Mouse (Mus musculus) neural tube, embryonic 10.5 days (tissue): ENCODE data around the gene Clasp2.
"Not testable (repeated sequence)": the region's sequence is repeated elsewhere in the genome, so short reads cannot be mapped to it uniquely, and the experiment has no call there.

Experiments used
- DNase-seq: peaks from one replicate; pipeline ENCODE4 v3.0.0-alpha.2; 2017; ENCODE audit warnings: low spot score; ENCODE audit errors: extremely low spot score

The Clasp2 gene

DNA sequence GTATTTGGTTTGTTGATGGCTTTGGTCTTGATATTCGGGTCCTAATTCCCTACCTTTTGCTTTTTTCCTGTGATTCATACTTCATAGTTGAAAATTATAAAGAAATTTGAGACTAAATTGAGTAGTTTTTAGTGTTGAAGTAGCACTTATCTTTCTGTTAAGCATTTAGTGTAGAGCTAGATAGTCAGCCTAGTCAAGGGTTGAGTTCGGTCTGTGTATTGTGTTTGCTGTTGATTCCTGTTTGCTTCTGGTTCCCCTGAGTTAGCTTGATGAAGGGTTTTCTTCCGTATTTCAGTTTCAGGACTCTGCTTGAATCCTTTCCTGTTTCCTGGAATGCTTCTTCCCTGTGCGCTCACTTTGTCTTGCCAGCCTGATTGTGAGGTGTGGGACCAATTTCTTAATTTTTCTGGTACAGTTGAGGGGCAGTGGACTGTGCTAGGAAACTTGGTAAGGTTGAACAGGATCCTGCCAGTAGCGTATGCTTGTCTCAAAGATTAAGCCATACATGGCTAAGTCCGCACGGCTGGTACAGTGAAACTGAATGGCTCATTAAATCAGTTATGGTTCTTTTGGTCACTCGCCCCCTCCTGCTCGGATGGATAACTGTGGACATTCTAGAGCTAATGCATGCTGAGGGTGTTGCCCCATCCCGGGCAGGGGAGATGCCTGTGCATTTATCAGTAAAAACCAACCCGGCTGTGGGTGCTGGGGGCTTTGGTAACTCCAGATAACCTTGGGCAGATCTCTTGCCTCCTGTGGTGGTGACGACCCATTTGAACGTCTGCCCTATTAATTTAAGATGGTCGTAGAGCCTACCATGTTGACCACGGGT lies 14.8 kb downstream of the Clasp2 start:
- no peak for DNase-seq

DNA sequence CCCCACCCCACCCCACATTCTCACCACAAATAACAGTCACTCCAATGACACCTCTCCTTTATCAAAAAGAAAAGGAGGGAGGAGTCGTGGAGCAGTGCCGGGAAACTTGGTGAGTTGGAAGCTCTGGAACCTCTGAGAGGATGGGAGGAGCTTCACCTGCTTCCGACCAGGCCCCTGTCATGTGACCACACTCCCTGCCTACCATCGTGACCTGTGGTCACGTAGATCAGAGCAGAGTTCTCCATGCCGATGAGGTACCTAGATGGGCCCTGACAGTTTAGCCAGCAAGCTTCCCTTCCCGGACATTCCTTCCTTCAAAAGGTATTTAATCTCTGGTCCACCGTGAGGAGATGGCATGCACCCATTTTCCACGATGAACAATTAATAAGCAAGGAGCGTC lies 17.2 kb downstream of the Clasp2 start:
- no peak for DNase-seq

DNA sequence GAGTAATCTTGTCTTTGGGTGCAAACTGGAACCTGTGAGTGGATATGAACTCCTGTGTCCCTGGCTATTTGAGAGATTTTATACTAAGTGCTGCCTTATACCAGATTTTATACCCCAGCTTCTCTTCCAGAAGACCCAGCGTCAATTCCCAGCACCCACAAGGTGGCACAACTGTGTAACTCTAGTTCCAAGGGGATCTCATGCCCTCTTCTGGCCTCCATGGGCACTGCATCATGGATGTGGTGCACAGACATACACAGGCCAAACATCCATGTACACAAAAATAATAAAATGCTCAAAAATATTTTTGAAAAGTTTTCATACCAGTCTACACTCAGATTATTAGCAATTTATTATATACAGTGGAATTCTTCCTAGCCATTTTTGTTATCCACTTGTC lies 18.4 kb downstream of the Clasp2 start:
- no peak for DNase-seq

DNA sequence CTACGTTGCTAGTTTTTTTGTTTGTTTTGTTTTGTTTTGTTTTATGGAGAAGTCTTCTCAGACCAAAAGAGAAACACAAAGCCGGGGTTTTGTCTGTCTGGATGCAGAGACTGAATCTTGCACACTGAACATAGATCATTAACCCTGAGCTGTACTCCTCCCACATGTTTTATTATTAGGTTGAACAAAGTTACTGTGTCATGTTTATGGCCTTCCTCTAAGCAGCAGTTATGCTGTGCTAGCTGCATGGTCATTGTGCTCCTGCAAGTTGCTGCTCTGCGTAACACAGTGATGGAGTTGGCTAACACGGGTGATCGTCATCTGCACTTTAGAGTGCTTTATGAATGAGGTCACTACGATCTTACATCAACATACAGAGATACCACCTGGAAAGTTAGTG lies 21.1 kb downstream of the Clasp2 start:
- no peak for DNase-seq

- no peak for DNase-seq
Observed at GRCm38 (mm10) chr9:113763123-113763522, 21.9 kb downstream of the Clasp2 start.

DNA sequence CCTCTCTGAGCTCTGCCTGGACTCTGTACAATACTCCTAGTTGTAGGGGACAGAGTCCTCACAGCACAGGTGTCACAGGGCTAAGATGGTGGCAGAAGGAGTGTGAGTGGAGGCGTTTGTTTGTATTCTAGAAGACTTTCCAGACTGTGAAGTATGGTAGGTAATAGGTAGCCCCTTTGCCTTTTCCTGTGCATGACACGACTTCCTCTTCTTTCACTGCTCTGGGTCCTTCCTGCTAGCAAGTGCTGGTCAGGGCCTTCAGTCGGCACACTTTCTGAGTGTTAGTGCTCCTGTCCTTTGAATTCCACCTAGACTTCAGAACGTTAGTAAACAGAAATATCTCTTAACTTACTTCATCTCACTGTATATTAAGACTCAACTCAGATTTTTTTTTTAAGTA lies 29.4 kb downstream of the Clasp2 start:
- no peak for DNase-seq

DNA sequence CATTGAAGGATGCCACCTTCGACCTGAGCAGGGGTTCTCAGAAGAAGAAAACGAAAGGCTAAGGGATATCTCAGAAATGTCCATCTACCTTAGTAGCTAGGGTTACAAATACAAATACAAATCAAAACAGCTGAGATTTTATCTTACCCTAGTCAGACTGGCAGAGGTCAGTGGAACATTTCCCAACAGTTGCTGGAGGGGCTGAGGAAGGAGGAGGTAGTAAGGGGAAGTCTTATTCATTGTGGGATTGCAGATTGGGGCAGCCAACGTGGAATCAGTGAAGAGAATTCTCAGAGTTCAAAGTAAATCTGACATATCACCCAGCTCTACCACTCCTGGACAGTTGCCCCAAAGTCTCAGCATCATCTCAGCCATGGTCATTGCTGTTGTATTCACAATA lies 39.6 kb downstream of the Clasp2 start:
- DNase-seq, result no peak

GRCm38 (mm10) chr9:113782362-113783005 lies 41.2 kb downstream of the Clasp2 start:
- no peak for DNase-seq

DNA sequence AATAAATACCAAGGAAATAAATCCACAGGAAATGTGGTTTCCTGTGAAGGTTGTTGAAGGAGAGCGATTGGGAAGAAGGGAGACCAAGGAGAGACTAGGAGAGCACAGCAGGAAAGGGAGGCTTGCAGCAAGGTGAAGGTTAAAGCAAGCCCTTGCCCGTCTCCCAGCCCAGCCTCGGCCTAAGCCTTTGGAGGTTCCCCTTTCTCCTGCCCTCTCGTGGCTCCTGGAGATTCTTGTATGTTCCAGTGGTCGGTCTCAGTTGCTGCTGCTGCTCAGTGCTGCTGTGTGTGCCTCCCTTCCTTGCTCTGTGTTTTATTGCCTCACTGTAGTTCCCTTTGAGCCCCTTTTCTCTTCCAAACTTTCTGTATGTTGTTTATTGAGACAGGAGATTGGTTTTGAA lies 42.4 kb downstream of the Clasp2 start:
- DNase-seq, result no peak

- DNase-seq, result not testable (repeated sequence)
Observed at GRCm38 (mm10) chr9:113789283-113789682, 48.0 kb downstream of the Clasp2 start.

GRCm38 (mm10) chr9:113792651-113793512 lies 51.6 kb downstream of the Clasp2 start:
- DNase-seq, result peak; percentile 66

- DNase-seq, result no peak
Observed at GRCm38 (mm10) chr9:113793513-113793905, 52.2 kb downstream of the Clasp2 start.

GRCm38 (mm10) chr9:113793966-113794365 lies 52.7 kb downstream of the Clasp2 start:
- DNase-seq, result no peak

DNA sequence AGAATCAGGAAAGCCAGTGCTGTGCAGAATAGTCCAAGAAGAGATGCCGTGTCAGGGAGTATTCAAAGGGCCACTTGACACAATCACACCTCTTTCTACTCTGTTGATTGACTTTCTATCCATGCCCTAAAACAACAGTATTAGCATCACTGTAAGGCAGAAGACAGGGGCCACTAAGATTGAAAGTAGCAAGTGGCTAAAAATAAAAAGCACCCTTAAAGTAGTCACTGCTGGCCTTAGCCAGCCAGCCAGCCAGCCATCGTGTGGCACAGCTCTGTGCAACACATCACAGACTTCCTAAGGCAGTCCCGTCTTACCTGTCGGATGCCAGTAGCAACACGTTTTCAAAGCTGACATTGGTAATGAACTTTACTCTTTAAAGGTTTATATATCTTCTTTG lies 55.9 kb downstream of the Clasp2 start:
- DNase-seq, result no peak

GRCm38 (mm10) chr9:113800671-113801070 lies 59.4 kb downstream of the Clasp2 start:
- no peak for DNase-seq

GRCm38 (mm10) chr9:113802734-113803133 lies 61.5 kb downstream of the Clasp2 start:
- DNase-seq, result no peak

DNA sequence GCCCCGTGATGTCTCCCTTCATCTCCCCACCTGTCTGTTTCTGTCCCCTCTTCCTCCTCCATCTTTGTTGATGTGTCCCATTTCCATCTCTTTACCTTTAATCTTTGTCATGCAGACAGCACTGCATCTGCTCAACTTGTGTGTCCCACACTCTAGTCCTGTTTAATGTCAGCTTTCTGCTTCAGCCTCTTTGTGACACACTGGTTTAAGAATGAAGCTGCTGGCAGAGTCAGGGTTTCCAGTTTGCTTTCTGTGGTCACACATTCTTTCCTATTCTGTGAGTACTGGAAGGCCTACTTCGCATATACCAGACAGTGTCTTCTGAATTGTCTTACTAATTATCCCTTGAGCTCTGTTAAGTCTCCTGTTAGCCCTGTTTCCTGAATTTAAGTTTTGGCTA lies 62.5 kb downstream of the Clasp2 start:
- no peak for DNase-seq

DNA sequence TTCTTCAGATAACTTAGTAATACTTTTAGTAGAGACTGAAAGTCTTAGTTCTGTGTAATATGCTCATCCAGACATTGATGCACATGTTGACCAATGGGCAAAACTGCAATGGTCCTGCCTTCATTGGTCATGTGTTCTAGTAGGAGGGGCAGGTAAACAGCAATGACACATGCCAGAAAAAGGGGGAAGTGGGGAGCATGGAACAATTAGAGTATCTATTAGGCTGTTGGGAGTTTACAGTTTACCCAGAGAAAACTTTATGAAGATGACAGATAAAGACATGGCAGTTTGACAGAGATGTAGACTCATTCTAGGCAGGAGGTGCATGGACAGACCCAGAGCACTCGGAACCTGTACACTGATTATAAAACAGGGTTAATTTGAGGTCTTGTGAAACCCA lies 64.1 kb downstream of the Clasp2 start:
- no peak for DNase-seq

DNA sequence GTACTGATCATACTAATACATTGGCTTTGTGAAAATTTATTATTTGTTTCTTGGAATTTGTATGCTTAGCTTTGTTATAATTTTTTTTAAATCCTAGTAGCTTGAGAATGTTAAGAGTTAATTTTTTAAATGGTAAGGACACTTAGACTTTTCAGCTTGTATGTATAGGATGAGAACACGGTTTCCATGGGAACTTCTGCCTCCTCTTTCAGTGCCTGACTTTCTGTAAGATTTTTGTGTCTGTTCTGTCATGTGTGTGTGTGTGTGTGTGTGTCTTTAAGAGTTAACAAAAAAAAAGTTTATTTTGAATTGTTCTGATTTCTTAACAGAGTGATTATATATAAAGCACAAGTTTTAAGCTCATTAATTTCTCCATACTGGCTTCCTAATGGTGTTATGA lies 70.1 kb downstream of the Clasp2 start:
- no peak for DNase-seq

GRCm38 (mm10) chr9:113811957-113812670 lies 70.8 kb downstream of the Clasp2 start:
- peak; percentile 20 for DNase-seq

GRCm38 (mm10) chr9:113812671-113813001 lies 71.4 kb downstream of the Clasp2 start:
- DNase-seq, result no peak

GRCm38 (mm10) chr9:113813086-113813485 lies 71.8 kb downstream of the Clasp2 start:
- DNase-seq, result no peak
